ENCODE assay signal across 27 mouse cellular contexts in genomic region chr10:82925624-82926023, GRCm38 (mm10). TPM values are rescaled to one million over a fixed set of nuclear protein-coding genes. Genes with fewer than 3 reads are reported as not detected.
DNase-seq lines count a peak whose midpoint lies in the region; ATAC-seq lines count a peak whose summit lies in the region.
"Had no signal": no experiment of that assay in that cellular context is flagged by ENCODE, and none has a peak within 500 bp of the region (broad histone marks: within the 10 kb centered on the region; RNA-seq: fewer than 3 reads in every experiment).

No protein-coding gene starts in this region.

- H3K27me3 ChIP-seq in midbrain, embryonic 14.5 days (ENCODE audit: control insufficient read depth, insufficient read depth, low read length) = no peaks in the 10 kb centered on the region
- no peaks in the 10 kb centered on the region for H3K27me3 ChIP-seq in midbrain, embryonic 10.5 days (ENCODE audit: low read depth, poor library complexity, severe bottlenecking)
- H3K27me3 ChIP-seq in neural tube, embryonic 11.5 days (ENCODE audit: control insufficient read depth, insufficient read depth, low read length) = no peaks in the 10 kb centered on the region
- H3K27me3 ChIP-seq in neural tube, embryonic 15.5 days (replicated peaks) = no peaks in the 10 kb centered on the region
- H3K27me3 ChIP-seq: CH12.LX; embryonic facial prominence, embryonic 13.5 days; forebrain, embryonic 12.5 days; forebrain, embryonic 15.5 days; heart, embryonic 13.5 days; hindbrain, embryonic 15.5 days; Patski had no signal

- peak; percentile 52 for DNase-seq in midbrain, embryonic 14.5 days
- no peak for DNase-seq in midbrain, embryonic 10.5 days (ENCODE audit: low spot score)
- peak; percentile 19 for DNase-seq in neural tube, embryonic 11.5 days (ENCODE audit: low spot score)
- no peak for DNase-seq in neural tube, embryonic 10.5 days (ENCODE audit: extremely low spot score, low spot score)
- no peak for DNase-seq in gastrocnemius, postnatal 10 days
- DNase-seq: adrenal gland, postnatal 10 days; adrenal gland, postnatal 36 days; B cell, adult 2 months; cerebellum, adult 11-12 months; cerebellum, adult 9-10 months; cerebellum, postnatal 14 days; gastrocnemius, postnatal 36 days; heart, adult 2 months; heart, postnatal 14 days; heart, postnatal 4 days had no signal

- H3K4me1 ChIP-seq in midbrain, embryonic 14.5 days (ENCODE audit: control insufficient read depth, insufficient read depth, low read length) = no peaks in the 10 kb centered on the region
- no peaks in the 10 kb centered on the region for H3K4me1 ChIP-seq in midbrain, embryonic 10.5 days
- H3K4me1 ChIP-seq in neural tube, embryonic 11.5 days (ENCODE audit: control insufficient read depth, insufficient read depth, low read length) = no peaks in the 10 kb centered on the region
- H3K4me1 ChIP-seq in brown adipose tissue, adult 24 weeks (ENCODE audit: control insufficient read depth, insufficient read depth, insufficient read length, low read length) = peaks cover 4% of the 10 kb centered on the region; the same call in 1 of the 2 replicates
- H3K4me1 ChIP-seq in neural tube, embryonic 15.5 days = peaks cover 8% of the 10 kb centered on the region
- H3K4me1 ChIP-seq: forebrain, embryonic 12.5 days; forebrain, embryonic 15.5 days; hindbrain, embryonic 15.5 days had no signal

- H3K27ac ChIP-seq in midbrain, embryonic 14.5 days (replicated peaks; ENCODE audit: low read depth, low read length) = no peak overlapping the region; the same call in 1 of the 2 replicates
- H3K27ac ChIP-seq in midbrain, embryonic 10.5 days (replicated peaks) = no peak overlapping the region
- no peak overlapping the region for H3K27ac ChIP-seq in neural tube, embryonic 11.5 days (ENCODE audit: low read depth, low read length)
- H3K27ac ChIP-seq in brown adipose tissue, adult 24 weeks (replicated peaks; ENCODE audit: low read depth, low read length) = peak overlapping the region; percentile 23; the same call in 1 of the 2 replicates
- H3K27ac ChIP-seq in neural tube, embryonic 15.5 days (replicated peaks) = peak overlapping the region; percentile 56
- H3K27ac ChIP-seq: embryonic facial prominence, embryonic 13.5 days; forebrain, embryonic 12.5 days; forebrain, embryonic 15.5 days; heart, adult 2 months; heart, embryonic 10.5 days; heart, embryonic 13.5 days; hindbrain, embryonic 15.5 days had no signal

- H3K9me3 ChIP-seq in midbrain, embryonic 14.5 days (ENCODE audit: control insufficient read depth, low read length) = no peaks in the 10 kb centered on the region
- no peaks in the 10 kb centered on the region for H3K9me3 ChIP-seq in midbrain, embryonic 10.5 days (replicated peaks)
- no peaks in the 10 kb centered on the region for H3K9me3 ChIP-seq in neural tube, embryonic 11.5 days (ENCODE audit: control insufficient read depth, low read length)
- H3K9me3 ChIP-seq in neural tube, embryonic 15.5 days (replicated peaks) = no peaks in the 10 kb centered on the region
- H3K9me3 ChIP-seq: forebrain, embryonic 12.5 days; forebrain, embryonic 15.5 days; G1E; heart, embryonic 10.5 days; hindbrain, embryonic 15.5 days had no signal

- no peak for ATAC-seq in midbrain, embryonic 14.5 days (ENCODE audit: low FRiP score, low TSS enrichment)
- ATAC-seq in neural tube, embryonic 11.5 days (ENCODE audit: insufficient read depth, low FRiP score, low TSS enrichment) = no peak
- no peak; the same call in 1 of the 2 replicates for ATAC-seq in neural tube, embryonic 15.5 days (ENCODE audit: low FRiP score)
- ATAC-seq: forebrain, embryonic 15.5 days; Patski had no signal

- no peak overlapping the region for H3K4me3 ChIP-seq in midbrain, embryonic 14.5 days (replicated peaks; ENCODE audit: low read depth, low read length)
- H3K4me3 ChIP-seq in midbrain, embryonic 10.5 days = no peak overlapping the region
- H3K4me3 ChIP-seq in neural tube, embryonic 11.5 days (ENCODE audit: low read depth, low read length) = no peak overlapping the region
- H3K4me3 ChIP-seq in brown adipose tissue, adult 24 weeks (ENCODE audit: insufficient read depth, low read depth, low read length) = no peak overlapping the region
- no peak overlapping the region for H3K4me3 ChIP-seq in neural tube, embryonic 15.5 days (replicated peaks)
- H3K4me3 ChIP-seq: embryonic facial prominence, embryonic 13.5 days; erythroblast, embryonic 14.5 days; forebrain, embryonic 12.5 days; forebrain, embryonic 15.5 days; heart, adult 2 months; heart, embryonic 10.5 days; heart, embryonic 13.5 days; hindbrain, embryonic 15.5 days had no signal

- no peak overlapping the region for H3K9ac ChIP-seq in midbrain, embryonic 14.5 days (replicated peaks; ENCODE audit: low read length)
- no peak overlapping the region for H3K9ac ChIP-seq in neural tube, embryonic 11.5 days (ENCODE audit: low read length)
- H3K9ac ChIP-seq in neural tube, embryonic 15.5 days (replicated peaks) = no peak overlapping the region
- H3K9ac ChIP-seq: embryonic facial prominence, embryonic 13.5 days; forebrain, embryonic 12.5 days; forebrain, embryonic 15.5 days; heart, embryonic 13.5 days; hindbrain, embryonic 15.5 days had no signal

- H3K4me2 ChIP-seq in midbrain, embryonic 14.5 days (ENCODE audit: low read length) = no peak overlapping the region
- H3K4me2 ChIP-seq in neural tube, embryonic 11.5 days (ENCODE audit: low read depth) = no peak overlapping the region
- peak overlapping the region; percentile 20; the same call in 1 of the 2 replicates for H3K4me2 ChIP-seq in neural tube, embryonic 15.5 days
- H3K4me2 ChIP-seq: embryonic facial prominence, embryonic 13.5 days; forebrain, embryonic 12.5 days; forebrain, embryonic 15.5 days; heart, embryonic 13.5 days; hindbrain, embryonic 15.5 days had no signal

- no peaks in the 10 kb centered on the region for H3K36me3 ChIP-seq in midbrain, embryonic 14.5 days (ENCODE audit: control insufficient read depth, insufficient read depth, low read length)
- no peaks in the 10 kb centered on the region for H3K36me3 ChIP-seq in midbrain, embryonic 10.5 days
- H3K36me3 ChIP-seq in neural tube, embryonic 11.5 days (ENCODE audit: control insufficient read depth, insufficient read depth, low read length) = no peaks in the 10 kb centered on the region
- no peaks in the 10 kb centered on the region for H3K36me3 ChIP-seq in neural tube, embryonic 15.5 days
- H3K36me3 ChIP-seq: embryonic facial prominence, embryonic 13.5 days; forebrain, embryonic 12.5 days; forebrain, embryonic 15.5 days; G1E; heart, embryonic 10.5 days; heart, embryonic 13.5 days; hindbrain, embryonic 15.5 days had no signal

- 79% methylated on average over 2 of the region's 2 CpGs for WGBS in midbrain, embryonic 14.5 days
- 91% methylated on average over 2 of the region's 2 CpGs for WGBS in midbrain, embryonic 10.5 days
- WGBS in neural tube, embryonic 11.5 days = 60% methylated on average over 2 of the region's 2 CpGs
- WGBS in neural tube, embryonic 15.5 days = 50% methylated on average over 2 of the region's 2 CpGs

RNA-seq across cellular contexts. Expression of gene Eid3, which starts 59.2 kb away (rescaled TPM):
- polyA plus RNA-seq in midbrain, embryonic 14.5 days (2014; fragmentation: Nextera tagmentation; extraction: Ambion mirVana) = 0.50 and 0.59 TPM in 2 replicates
- 0.15 and 0.20 TPM in 2 replicates for polyA plus RNA-seq in midbrain, embryonic 10.5 days (2016; fragmentation: Nextera tagmentation; extraction: Ambion mirVana)
- polyA plus RNA-seq in neural tube, embryonic 11.5 days (2014; fragmentation: Nextera tagmentation; extraction: Ambion mirVana) = 0.43 and 0.64 TPM in 2 replicates
- not detected in 2 replicates for polyA plus RNA-seq in brown adipose tissue, adult 24 weeks (2012; ENCODE audit: insufficient read depth, insufficient read length, missing spikeins)
- polyA plus RNA-seq in neural tube, embryonic 15.5 days (2015; fragmentation: Nextera tagmentation; extraction: Ambion mirVana) = 0.14 and 0.58 TPM in 2 replicates
- 1 to 10 TPM in 1 of 2 experiments, under 1 TPM in 1; 0.78 to 2.3 TPM for total RNA-seq in gastrocnemius, postnatal 10 days (2021)

RNA-seq across cellular contexts. Expression of gene Chst11, which starts 59.7 kb away (rescaled TPM):
- polyA plus RNA-seq in midbrain, embryonic 14.5 days (2014; fragmentation: Nextera tagmentation; extraction: Ambion mirVana) = 4.5 and 5.2 TPM in 2 replicates
- 0.94 and 1.1 TPM in 2 replicates for polyA plus RNA-seq in midbrain, embryonic 10.5 days (2016; fragmentation: Nextera tagmentation; extraction: Ambion mirVana)
- 2.5 and 3.1 TPM in 2 replicates for polyA plus RNA-seq in neural tube, embryonic 11.5 days (2014; fragmentation: Nextera tagmentation; extraction: Ambion mirVana)
- 5.9 and 10.1 TPM in 2 replicates for polyA plus RNA-seq in brown adipose tissue, adult 24 weeks (2012; ENCODE audit: insufficient read depth, insufficient read length, missing spikeins)
- polyA plus RNA-seq in neural tube, embryonic 15.5 days (2015; fragmentation: Nextera tagmentation; extraction: Ambion mirVana) = 4.1 and 4.4 TPM in 2 replicates
- total RNA-seq in gastrocnemius, postnatal 10 days (2021) = 1 to 10 TPM; 1.3 to 3.3 TPM

Comparison
In these comparisons a context has a peak if more than half of its experiments do, and no peak if none do; other contexts are left out.
1. DNase-seq: peak in midbrain, embryonic 14.5 days (single experiment) and neural tube, embryonic 11.5 days (single experiment); none in midbrain, embryonic 10.5 days (single experiment), neural tube, embryonic 10.5 days (single experiment) and gastrocnemius, postnatal 10 days (single experiment).
2. H3K27ac ChIP-seq: peak in brown adipose tissue, adult 24 weeks (single experiment) and neural tube, embryonic 15.5 days (single experiment); none in midbrain, embryonic 14.5 days (single experiment), midbrain, embryonic 10.5 days (single experiment) and neural tube, embryonic 11.5 days (single experiment).